Mouse (Mus musculus) kidney, postnatal 10 days (tissue): ENCODE measurements at regions not wholly inside any gene's neighbourhood (a gene's known extent, or its start where the extent isn't known, plus 50 kb on each side); places are given as distances from the start of the nearest gene placed in this dataset.

Experiments used
- DNase-seq: peaks from one replicate; pipeline ENCODE4 v3.0.0; 2021; ENCODE audit warnings: mixed read lengths

- DNase-seq = no peak
These were observed 68.0 kb upstream of the Cnot2 start for GRCm38 (mm10) chr10:116649287-116649686.

- no peak for DNase-seq
These were observed 64.7 kb upstream of the Cnot2 start for GRCm38 (mm10) chr10:116646035-116646434.

- DNase-seq = no peak
These were observed 64.3 kb upstream of the Cnot2 start for GRCm38 (mm10) chr10:116645631-116646030.

- no peak for DNase-seq
These were observed 63.8 kb upstream of the Cnot2 start for GRCm38 (mm10) chr10:116645108-116645507.
